Mouse (Mus musculus) hindbrain, embryonic 14.5 days (tissue): ENCODE measurements around the gene Gltpd2. TPM values are rescaled to one million over a fixed set of nuclear protein-coding genes. Genes with fewer than 3 reads are reported as not detected.

ENCODE experiments used
- ATAC-seq: fragments of 200-750 bp; cut with Nextera tagmentation; 2 replicates; pipeline ENCODE4 v1.8.0; 2017; ENCODE audit warnings: moderate number of reproducible peaks, mild to moderate bottlenecking, moderate TSS enrichment, moderate library complexity; ENCODE audit not compliant: low FRiP score
- DNase-seq: peaks from one replicate; pipeline ENCODE4 v3.0.0-alpha.2; 2015; ENCODE audit warnings: low spot score
- H3K27ac ChIP-seq: fragments of 300-500 bp; sonication (generic); 2 replicates; pipeline ENCODE4 v1.5.1; 2014; ENCODE audit warnings: mild to moderate bottlenecking, moderate library complexity
- H3K27me3 ChIP-seq: fragments of 300-500 bp; sonication (generic); 2 replicates; pipeline ENCODE4 v1.6.1; 2014; ENCODE audit warnings: mild to moderate bottlenecking, low read length, mixed read lengths; ENCODE audit not compliant: control insufficient read depth, insufficient read depth
- H3K36me3 ChIP-seq: fragments of 300-500 bp; sonication (generic); replicated peaks from 2 replicates; pipeline ENCODE4 v1.6.1; 2014; ENCODE audit not compliant: control insufficient read depth, insufficient read depth
- H3K4me1 ChIP-seq: fragments of 300-500 bp; sonication (generic); replicated peaks from 2 replicates; pipeline ENCODE4 v1.6.1; 2014; ENCODE audit warnings: antibody characterized with exemption, low read length, mixed read lengths; ENCODE audit not compliant: control insufficient read depth, insufficient read depth
- H3K4me2 ChIP-seq: fragments of 300-500 bp; sonication (generic); replicated peaks from 2 replicates; pipeline ENCODE4 v1.6.1; 2014; ENCODE audit warnings: mild to moderate bottlenecking, moderate library complexity
- H3K4me3 ChIP-seq: fragments of 300-500 bp; sonication (generic); replicated peaks from 2 replicates; pipeline ENCODE4 v1.5.1; 2014; ENCODE audit warnings: mild to moderate bottlenecking, low read length
- H3K9ac ChIP-seq: fragments of 300-500 bp; sonication (generic); 2 replicates; pipeline ENCODE4 v1.6.1; 2014
- H3K9me3 ChIP-seq: fragments of 300-500 bp; sonication (generic); 2 replicates; pipeline ENCODE4 v1.6.1; 2016; ENCODE audit warnings: low read length; ENCODE audit not compliant: control insufficient read depth
- WGBS: fragments of 180-500 bp; shearing (Covaris S2); extraction: QIAGEN DNeasy Blood & Tissue Kit; methylation state at CpG from one replicate; pipeline ENCODE4 v1.1.7; 2014; 5-methylcytosine and 5-hydroxymethylcytosine counted together
- polyA plus RNA-seq: library from polyadenylated mRNA; unstranded; fragments of >200 nt; fragmentation: Nextera tagmentation; extraction: Ambion mirVana; gene quantifications from 2 replicates; pipeline ENCODE4 v1.2.1, GENCODE M21; 2014

Gene Gltpd2
- polyA plus RNA-seq, 1 experiment from 2014 or later: 0.28 TPM

- Histone ChIP-seq H3K36me3 (0 out of 2 replicates have a peak, but pooled peaks cover 10% of the 10 kb centered on the region), H3K4me2 (peak overlapping the region; percentile 69), H3K9me3 (no peaks in the 10 kb centered on the region), H3K9ac (peak overlapping the region; percentile 94), H3K4me3 (peak overlapping the region; percentile 97), H3K4me1 (peaks cover 30% of the 10 kb centered on the region), H3K27ac (no peak overlapping the region), H3K27me3 (no peaks in the 10 kb centered on the region)
- WGBS: 52% methylated on average over 4 of the region's 4 CpGs
- DNase-seq (no peak), ATAC-seq (no peak)
These were observed 45.4 kb downstream of the Gltpd2 start for GRCm38 (mm10) chr11:70564276-70564873.

GRCm38 (mm10) chr11:70566586-70566985 lies 47.6 kb downstream of the Gltpd2 start:
- no peak overlapping the region for H3K9ac ChIP-seq
- H3K9me3 ChIP-seq: no peaks in the 10 kb centered on the region
- H3K27me3 ChIP-seq: no peaks in the 10 kb centered on the region
- H3K4me1 ChIP-seq: peaks cover 30% of the 10 kb centered on the region
- H3K27ac ChIP-seq: no peak overlapping the region
- 60% methylated on average over 7 of the region's 7 CpGs for WGBS
- ATAC-seq: no peak
- H3K4me3 ChIP-seq: no peak overlapping the region
- H3K4me2 ChIP-seq: no peak overlapping the region
- 0 out of 2 replicates have a peak, but pooled peaks cover 10% of the 10 kb centered on the region for H3K36me3 ChIP-seq
- no peak for DNase-seq

Other genes with a start within 250 kb of the Gltpd2 start
- not detected in 2 replicates for gene Alox12e, start 196.6 kb upstream of the Gltpd2 start, polyA plus RNA-seq
- gene Alox15, start 167.2 kb upstream of the Gltpd2 start, polyA plus RNA-seq: 0.11 TPM in 1 of 2 replicates, not detected in the other
- 29.9 and 33.0 TPM in 2 replicates for gene Pelp1, start 109.2 kb upstream of the Gltpd2 start, polyA plus RNA-seq
- gene Arrb2, start 86.6 kb upstream of the Gltpd2 start, polyA plus RNA-seq: 55.9 and 61.2 TPM in 2 replicates
- 41.8 and 45.8 TPM in 2 replicates for gene Med11, start 67.3 kb upstream of the Gltpd2 start, polyA plus RNA-seq
- 0.50 and 0.95 TPM in 2 replicates for gene Zmynd15, start 59.8 kb upstream of the Gltpd2 start, polyA plus RNA-seq
- 7.8 and 10.2 TPM in 2 replicates for gene Cxcl16, start 59.2 kb upstream of the Gltpd2 start, polyA plus RNA-seq
- 2.9 and 3.0 TPM in 2 replicates for gene Tm4sf5, start 14.0 kb upstream of the Gltpd2 start, polyA plus RNA-seq
- not detected in 2 replicates for gene Vmo1, start 4.6 kb upstream of the Gltpd2 start, polyA plus RNA-seq
- gene Psmb6, start 6.2 kb downstream of the Gltpd2 start, polyA plus RNA-seq: 747 and 789 TPM in 2 replicates
- not detected in 2 replicates for gene Gm40193, start 13.7 kb downstream of the Gltpd2 start, polyA plus RNA-seq
- gene Pld2, start 20.9 kb downstream of the Gltpd2 start, polyA plus RNA-seq: 14.2 and 16.4 TPM in 2 replicates
- gene Mink1, start 43.7 kb downstream of the Gltpd2 start, polyA plus RNA-seq: 19.5 and 21.5 TPM in 2 replicates
- not detected in 2 replicates for gene 4930544D05Rik, start 96.7 kb downstream of the Gltpd2 start, polyA plus RNA-seq
- not detected in 2 replicates for gene Chrne, start 100.0 kb downstream of the Gltpd2 start, polyA plus RNA-seq
- gene Gp1ba, start 119.9 kb downstream of the Gltpd2 start, polyA plus RNA-seq: 0.29 and 0.43 TPM in 2 replicates
- 90.6 and 93.4 TPM in 2 replicates for gene Rnf167, start 128.0 kb downstream of the Gltpd2 start, polyA plus RNA-seq
- gene Slc25a11, start 128.3 kb downstream of the Gltpd2 start, polyA plus RNA-seq: 158 TPM in 2 replicates
- gene Pfn1, start 135.4 kb downstream of the Gltpd2 start, polyA plus RNA-seq: 662 and 703 TPM in 2 replicates
- gene Eno3, start 138.0 kb downstream of the Gltpd2 start, polyA plus RNA-seq: 6.4 and 7.8 TPM in 2 replicates
- gene Spag7, start 150.2 kb downstream of the Gltpd2 start, polyA plus RNA-seq: 94.8 and 115 TPM in 2 replicates
- gene Camta2, start 168.9 kb downstream of the Gltpd2 start, polyA plus RNA-seq: 24.2 and 26.1 TPM in 2 replicates
- 1.4 and 1.9 TPM in 2 replicates for gene Inca1, start 181.0 kb downstream of the Gltpd2 start, polyA plus RNA-seq
- gene Kif1c, start 181.4 kb downstream of the Gltpd2 start, polyA plus RNA-seq: 4.9 and 6.8 TPM in 2 replicates
- gene Zfp3, start 245.0 kb downstream of the Gltpd2 start, polyA plus RNA-seq: 16.9 and 18.1 TPM in 2 replicates